Mouse (Mus musculus) heart, embryonic 15.5 days (tissue): ENCODE results near the gene Minar1. TPM values are rescaled to one million over a fixed set of nuclear protein-coding genes. Genes with fewer than 3 reads are reported as not detected.

Experiments
- ATAC-seq: fragments of 200-750 bp; cut with Nextera tagmentation; replicated peaks from 2 replicates; pipeline ENCODE4 v1.8.0; 2017; ENCODE audit warnings: low read depth, moderate TSS enrichment; ENCODE audit not compliant: insufficient number of reproducible peaks, insufficient read depth, low FRiP score
- H3K27ac ChIP-seq: fragments of 300-500 bp; sonication (generic); 2 replicates; pipeline ENCODE4 v1.5.1; 2015; ENCODE audit warnings: mild to moderate bottlenecking, inconsistent platforms
- H3K27me3 ChIP-seq: fragments of 300-500 bp; sonication (generic); 2 replicates; pipeline ENCODE4 v1.6.1; 2015; ENCODE audit warnings: inconsistent platforms
- H3K36me3 ChIP-seq: fragments of 300-500 bp; sonication (generic); 2 replicates; pipeline ENCODE4 v1.6.1; 2015; ENCODE audit warnings: mild to moderate bottlenecking, inconsistent platforms
- H3K4me1 ChIP-seq: fragments of 300-500 bp; sonication (generic); replicated peaks from 2 replicates; pipeline ENCODE4 v1.6.1; 2015; ENCODE audit warnings: inconsistent platforms
- H3K4me2 ChIP-seq: fragments of 300-500 bp; sonication (generic); 2 replicates; pipeline ENCODE4 v1.6.1; 2015; ENCODE audit warnings: inconsistent platforms, mild to moderate bottlenecking, moderate library complexity
- H3K4me3 ChIP-seq: fragments of 300-500 bp; sonication (generic); 2 replicates; pipeline ENCODE4 v1.5.1; 2015; ENCODE audit warnings: mild to moderate bottlenecking, inconsistent platforms
- H3K9ac ChIP-seq: fragments of 300-500 bp; sonication (generic); 2 replicates; pipeline ENCODE4 v1.6.1; 2015; ENCODE audit warnings: mild to moderate bottlenecking, inconsistent platforms
- H3K9me3 ChIP-seq: fragments of 300-500 bp; sonication (generic); replicated peaks from 2 replicates; pipeline ENCODE4 v1.6.1; 2016; ENCODE audit warnings: inconsistent platforms
- WGBS: fragments of 180-500 bp; shearing (Covaris S2); methylation state at CpG from one replicate; pipeline ENCODE4 v1.1.7; 2015; ENCODE audit warnings: mixed read lengths; 5-methylcytosine and 5-hydroxymethylcytosine counted together
- polyA plus RNA-seq: library from polyadenylated mRNA; unstranded; fragments of >200 nt; fragmentation: Nextera tagmentation; extraction: Ambion mirVana; gene quantifications from 2 replicates; pipeline ENCODE4 v1.2.1, GENCODE M21; 2015

The Minar1 gene
- polyA plus RNA-seq, 1 experiment from 2014 or later = 0.08 TPM

- 72% methylated on average over 11 of the region's 11 CpGs for WGBS
- no peak overlapping the region for H3K9ac ChIP-seq
- H3K27ac ChIP-seq = no peak overlapping the region
- no peak overlapping the region for H3K4me3 ChIP-seq
- H3K27me3 ChIP-seq = no peaks in the 10 kb centered on the region
- H3K9me3 ChIP-seq = no peaks in the 10 kb centered on the region
- H3K4me2 ChIP-seq = no peak overlapping the region
- H3K4me1 ChIP-seq = no peaks in the 10 kb centered on the region
- no peaks in the 10 kb centered on the region for H3K36me3 ChIP-seq
- ATAC-seq = no peak
Measured at GRCm38 (mm10) chr9:89606256-89606655, 16.7 kb downstream of the Minar1 start.

- Histone ChIP-seq H3K4me1 (no peaks in the 10 kb centered on the region), H3K36me3 (no peaks in the 10 kb centered on the region), H3K27me3 (no peaks in the 10 kb centered on the region), H3K27ac (no peak overlapping the region), H3K9me3 (no peaks in the 10 kb centered on the region), H3K4me3 (no peak overlapping the region), H3K9ac (no peak overlapping the region), H3K4me2 (no peak overlapping the region)
- no peak for ATAC-seq
- 79% methylated on average over 9 of the region's 9 CpGs for WGBS
Measured at GRCm38 (mm10) chr9:89601891-89602290, 21.0 kb downstream of the Minar1 start.

- Histone ChIP-seq H3K4me2 (no peak overlapping the region), H3K9ac (no peak overlapping the region), H3K9me3 (no peaks in the 10 kb centered on the region), H3K27ac (no peak overlapping the region), H3K36me3 (no peaks in the 10 kb centered on the region), H3K4me3 (no peak overlapping the region), H3K4me1 (no peaks in the 10 kb centered on the region), H3K27me3 (no peaks in the 10 kb centered on the region)
- WGBS = 83% methylated on average over 7 of the region's 7 CpGs
- ATAC-seq = no peak
Measured at GRCm38 (mm10) chr9:89600677-89601076, 22.2 kb downstream of the Minar1 start.

- Histone ChIP-seq H3K4me2 (no peak overlapping the region), H3K36me3 (no peaks in the 10 kb centered on the region), H3K4me3 (no peak overlapping the region), H3K9ac (no peak overlapping the region), H3K27me3 (no peaks in the 10 kb centered on the region), H3K27ac (no peak overlapping the region), H3K4me1 (no peaks in the 10 kb centered on the region), H3K9me3 (no peaks in the 10 kb centered on the region)
- 31% methylated on average over 3 of the region's 3 CpGs for WGBS
- ATAC-seq = no peak
Measured at GRCm38 (mm10) chr9:89597071-89597470, 25.9 kb downstream of the Minar1 start.

GRCm38 (mm10) chr9:89596392-89596791, 26.5 kb downstream of the Minar1 start:
- no peaks in the 10 kb centered on the region for H3K36me3 ChIP-seq
- H3K9me3 ChIP-seq = no peaks in the 10 kb centered on the region
- H3K27me3 ChIP-seq = no peaks in the 10 kb centered on the region
- no peak for ATAC-seq
- H3K9ac ChIP-seq = no peak overlapping the region
- 81% methylated on average over 5 of the region's 5 CpGs for WGBS
- no peaks in the 10 kb centered on the region for H3K4me1 ChIP-seq
- H3K4me2 ChIP-seq = no peak overlapping the region
- H3K27ac ChIP-seq = no peak overlapping the region
- H3K4me3 ChIP-seq = no peak overlapping the region

- no peak for ATAC-seq
- Histone ChIP-seq H3K4me3 (no peak overlapping the region), H3K4me1 (no peaks in the 10 kb centered on the region), H3K27ac (no peak overlapping the region), H3K9ac (no peak overlapping the region), H3K27me3 (no peaks in the 10 kb centered on the region), H3K9me3 (no peaks in the 10 kb centered on the region), H3K4me2 (no peak overlapping the region), H3K36me3 (no peaks in the 10 kb centered on the region)
- WGBS = 64% methylated on average over 3 of the region's 3 CpGs
Measured at GRCm38 (mm10) chr9:89592391-89592790, 30.5 kb downstream of the Minar1 start.

- Histone ChIP-seq H3K9me3 (no peaks in the 10 kb centered on the region), H3K36me3 (no peaks in the 10 kb centered on the region), H3K27ac (no peak overlapping the region), H3K4me3 (no peak overlapping the region), H3K9ac (no peak overlapping the region), H3K4me2 (no peak overlapping the region), H3K27me3 (no peaks in the 10 kb centered on the region), H3K4me1 (no peaks in the 10 kb centered on the region)
- WGBS = 79% methylated on average over 5 of the region's 5 CpGs
- ATAC-seq = no peak
Measured at GRCm38 (mm10) chr9:89578422-89578821, 44.5 kb downstream of the Minar1 start.

GRCm38 (mm10) chr9:89552663-89553062, 70.3 kb downstream of the Minar1 start:
- Histone ChIP-seq H3K4me3 (no peak overlapping the region), H3K36me3 (no peaks in the 10 kb centered on the region), H3K9ac (no peak overlapping the region), H3K27me3 (no peaks in the 10 kb centered on the region), H3K27ac (no peak overlapping the region), H3K4me2 (no peak overlapping the region), H3K4me1 (no peaks in the 10 kb centered on the region), H3K9me3 (no peaks in the 10 kb centered on the region)
- no peak for ATAC-seq
- 60% methylated on average over 2 of the region's 2 CpGs for WGBS

Other genes with a start within 250 kb of the Minar1 start
- 65.0 and 88.8 TPM in 2 replicates for gene Tmed3, start 81.9 kb upstream of the Minar1 start, polyA plus RNA-seq
- gene Ankrd34c, start 115.3 kb upstream of the Minar1 start, polyA plus RNA-seq = not detected in 2 replicates